Mouse (Mus musculus) lung, adult 2 months (tissue): ENCODE measurements at regions not wholly inside any gene's neighbourhood (a gene's known extent, or its start where the extent isn't known, plus 50 kb on each side); places are given as distances from the start of the nearest gene placed in this dataset.

ENCODE experiments used
- DNase-seq: peaks from one replicate; pipeline ENCODE4 v3.0.0; 2022
- H3K4me1 ChIP-seq: fragments of 200-500 bp; 2 replicates; pipeline ENCODE4 v1.6.1; 2011; ENCODE audit warnings: low read length; ENCODE audit not compliant: control insufficient read depth, insufficient read depth
- H3K4me3 ChIP-seq: fragments of 200-500 bp; replicated peaks from 2 replicates; pipeline ENCODE3; 2011; ENCODE audit warnings: low read depth, mild to moderate bottlenecking, control low read depth, low read length; ENCODE audit errors: extremely low read depth
- CTCF ChIP-seq: fragments of 200-500 bp; IDR thresholded peaks from 2 replicates; pipeline ENCODE4 v1.5.1; 2011; ENCODE audit warnings: mild to moderate bottlenecking, low read length, control low read depth; ENCODE audit not compliant: insufficient read depth
- POLR2A ChIP-seq: fragments of 200-500 bp; IDR thresholded peaks from 2 replicates; pipeline ENCODE4 v1.6.1; 2011; ENCODE audit warnings: low read depth, mild to moderate bottlenecking, control low read depth, low read length, borderline replicate concordance; ENCODE audit errors: extremely low read depth
- WGBS: fragments of 180-500 bp; shearing (Covaris S2); methylation state at CpG from one replicate; pipeline ENCODE4 v1.1.7; 2018; 5-methylcytosine and 5-hydroxymethylcytosine counted together

- TF ChIP-seq POLR2A = no peak
- TF ChIP-seq CTCF = no peak
- Histone ChIP-seq H3K4me1 (peaks cover 3% of the 10 kb centered on the region; the same call in 1 of the 2 replicates), H3K4me3 (no peak overlapping the region)
- no peak for DNase-seq
- WGBS = 80% methylated on average over 11 of the region's 11 CpGs
Measured at GRCm38 (mm10) chr6:117544276-117545196, 296.4 kb upstream of the Zfp637 start.

- 75% methylated on average over 7 of the region's 7 CpGs for WGBS
- no peak for DNase-seq
- no peak for TF ChIP-seq CTCF
- no peak for TF ChIP-seq POLR2A
- Histone ChIP-seq H3K4me3 (no peak overlapping the region), H3K4me1 (peaks cover 3% of the 10 kb centered on the region)
Measured at GRCm38 (mm10) chr6:117550930-117551329, 290.1 kb upstream of the Zfp637 start.

- DNase-seq = no peak
- TF ChIP-seq POLR2A (no peak), CTCF (no peak)
- WGBS = 19% methylated on average over 6 of the region's 6 CpGs
- Histone ChIP-seq H3K4me3 (no peak overlapping the region), H3K4me1 (peaks cover 3% of the 10 kb centered on the region)
Measured at GRCm38 (mm10) chr6:117552006-117552667, 288.8 kb upstream of the Zfp637 start.

GRCm38 (mm10) chr6:117563159-117563558 is 277.8 kb upstream of the Zfp637 start:
- no peak overlapping the region for H3K4me3 ChIP-seq
- 91% methylated on average over 6 of the region's 6 CpGs for WGBS
- no peaks in the 10 kb centered on the region; the same call in 1 of the 2 replicates for H3K4me1 ChIP-seq
- TF ChIP-seq POLR2A = no peak
- TF ChIP-seq CTCF = no peak
- no peak for DNase-seq

GRCm38 (mm10) chr6:117563704-117564103 is 277.3 kb upstream of the Zfp637 start:
- DNase-seq = no peak
- Histone ChIP-seq H3K4me1 (no peaks in the 10 kb centered on the region; the same call in 1 of the 2 replicates), H3K4me3 (no peak overlapping the region)
- no peak for TF ChIP-seq POLR2A
- no peak for TF ChIP-seq CTCF
- 76% methylated on average over 1 of the region's 1 CpGs for WGBS

- 83% methylated on average over 6 of the region's 6 CpGs for WGBS
- TF ChIP-seq CTCF (no peak), POLR2A (no peak)
- no peaks in the 10 kb centered on the region; the same call in 1 of the 2 replicates for H3K4me1 ChIP-seq
- no peak overlapping the region for H3K4me3 ChIP-seq
- DNase-seq = no peak
Measured at GRCm38 (mm10) chr6:117566786-117567185, 274.2 kb upstream of the Zfp637 start.

- WGBS = 52% methylated on average over 5 of the region's 5 CpGs
- TF ChIP-seq POLR2A (no peak), CTCF (no peak)
- Histone ChIP-seq H3K4me3 (no peak overlapping the region), H3K4me1 (no peaks in the 10 kb centered on the region; the same call in 1 of the 2 replicates)
- DNase-seq = no peak
Measured at GRCm38 (mm10) chr6:117567691-117568090, 273.3 kb upstream of the Zfp637 start.

GRCm38 (mm10) chr6:117569576-117570326 is 271.2 kb upstream of the Zfp637 start:
- WGBS = 75% methylated on average over 11 of the region's 11 CpGs
- H3K4me3 ChIP-seq = no peak overlapping the region
- TF ChIP-seq CTCF (no peak), POLR2A (no peak)
- no peak for DNase-seq
- no peaks in the 10 kb centered on the region; the same call in 1 of the 2 replicates for H3K4me1 ChIP-seq

GRCm38 (mm10) chr6:117570346-117570745 is 270.6 kb upstream of the Zfp637 start:
- no peaks in the 10 kb centered on the region; the same call in 1 of the 2 replicates for H3K4me1 ChIP-seq
- WGBS = 63% methylated on average over 7 of the region's 7 CpGs
- no peak overlapping the region for H3K4me3 ChIP-seq
- no peak for DNase-seq
- TF ChIP-seq CTCF = no peak
- no peak for TF ChIP-seq POLR2A
